Mouse (Mus musculus) limb, embryonic 15.5 days (tissue): Measurements from ENCODE around the gene Fkbp11. TPM values are rescaled to one million over a fixed set of nuclear protein-coding genes. Genes with fewer than 3 reads are reported as not detected.

Experiments used
- ATAC-seq: fragments of 200-750 bp; cut with Nextera tagmentation; 2 replicates; pipeline ENCODE4 v1.8.0; 2017; ENCODE audit warnings: low read depth, moderate TSS enrichment; ENCODE audit not compliant: insufficient number of reproducible peaks, low FRiP score, low TSS enrichment
- H3K27ac ChIP-seq: fragments of 300-500 bp; sonication (generic); 2 replicates; pipeline ENCODE4 v1.5.1; 2015; ENCODE audit warnings: moderate library complexity, mild to moderate bottlenecking, inconsistent platforms
- H3K27me3 ChIP-seq: fragments of 300-500 bp; sonication (generic); 2 replicates; pipeline ENCODE4 v1.6.1; 2015; ENCODE audit warnings: inconsistent platforms
- H3K36me3 ChIP-seq: fragments of 300-500 bp; sonication (generic); 2 replicates; pipeline ENCODE4 v1.6.1; 2015; ENCODE audit warnings: inconsistent platforms
- H3K4me1 ChIP-seq: fragments of 300-500 bp; sonication (generic); 2 replicates; pipeline ENCODE4 v1.6.1; 2015; ENCODE audit warnings: inconsistent platforms
- H3K4me2 ChIP-seq: fragments of 300-500 bp; sonication (generic); 2 replicates; pipeline ENCODE4 v1.6.1; 2015; ENCODE audit warnings: mild to moderate bottlenecking, inconsistent platforms
- H3K4me3 ChIP-seq: fragments of 300-500 bp; sonication (generic); 2 replicates; pipeline ENCODE4 v1.5.1; 2015; ENCODE audit warnings: mild to moderate bottlenecking, inconsistent platforms
- H3K9ac ChIP-seq: fragments of 300-500 bp; sonication (generic); 2 replicates; pipeline ENCODE4 v1.6.1; 2015; ENCODE audit warnings: inconsistent platforms
- H3K9me3 ChIP-seq: fragments of 300-500 bp; sonication (generic); 2 replicates; pipeline ENCODE4 v1.6.1; 2016; ENCODE audit warnings: inconsistent platforms
- WGBS: fragments of 180-500 bp; shearing (Covaris S2); methylation state at CpG from one replicate; pipeline ENCODE4 v1.1.7; 2015; 5-methylcytosine and 5-hydroxymethylcytosine counted together
- polyA plus RNA-seq: library from polyadenylated mRNA; unstranded; fragments of >200 nt; fragmentation: Nextera tagmentation; extraction: Ambion mirVana; gene quantifications from 2 replicates; pipeline ENCODE4 v1.2.1, GENCODE M21; 2015

Gene Fkbp11
- polyA plus RNA-seq, 1 experiment from 2014 or later: 90.0 TPM

GRCm38 (mm10) chr15:98722191-98722590 is 5.8 kb downstream of the Fkbp11 start:
- no peak overlapping the region for H3K9ac ChIP-seq
- 70% methylated on average over 8 of the region's 8 CpGs for WGBS
- H3K4me3 ChIP-seq: no peak overlapping the region
- no peaks in the 10 kb centered on the region for H3K27me3 ChIP-seq
- no peaks in the 10 kb centered on the region for H3K36me3 ChIP-seq
- no peaks in the 10 kb centered on the region for H3K9me3 ChIP-seq
- peaks cover 36% of the 10 kb centered on the region for H3K4me1 ChIP-seq
- H3K27ac ChIP-seq: no peak overlapping the region
- H3K4me2 ChIP-seq: no peak overlapping the region
- no peak for ATAC-seq

DNA sequence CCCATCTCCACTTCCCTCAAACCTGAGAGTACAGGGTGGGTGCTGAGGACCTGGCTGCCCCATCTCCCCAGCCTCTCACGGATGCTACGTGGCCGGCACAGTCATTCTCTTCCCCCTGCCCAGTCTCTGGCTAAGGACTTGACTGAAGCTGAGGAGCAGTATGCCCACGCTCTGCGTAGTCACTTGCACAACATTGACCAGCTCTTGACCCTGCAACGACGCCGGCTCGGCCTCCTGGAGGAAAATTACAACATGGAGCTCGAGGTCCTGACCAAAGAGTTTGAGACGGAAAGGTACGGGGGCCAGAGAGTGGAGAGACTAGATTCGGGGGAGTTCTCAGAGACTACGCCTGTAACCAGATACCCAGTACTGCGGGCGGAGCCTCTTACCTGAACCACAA is 10.7 kb downstream of the Fkbp11 start:
- WGBS: 51% methylated on average over 16 of the region's 16 CpGs
- H3K36me3 ChIP-seq: no peaks in the 10 kb centered on the region

GRCm38 (mm10) chr15:98714230-98714652 is 13.8 kb downstream of the Fkbp11 start:
- Histone ChIP-seq H3K9me3 (no peaks in the 10 kb centered on the region), H3K27ac (no peak overlapping the region), H3K9ac (no peak overlapping the region), H3K4me2 (no peak overlapping the region), H3K4me3 (no peak overlapping the region), H3K36me3 (no peaks in the 10 kb centered on the region), H3K27me3 (no peaks in the 10 kb centered on the region), H3K4me1 (no peaks in the 10 kb centered on the region)
- 68% methylated on average over 5 of the region's 5 CpGs for WGBS
- no peak for ATAC-seq

More for the DNA sequence above, 10.7 kb downstream of the Fkbp11 start:
- Histone ChIP-seq H3K27me3 (no peaks in the 10 kb centered on the region), H3K4me3 (no peak overlapping the region), H3K4me2 (no peak overlapping the region), H3K9me3 (no peaks in the 10 kb centered on the region), H3K27ac (no peak overlapping the region), H3K9ac (no peak overlapping the region), H3K4me1 (0 out of 2 replicates have a peak, but pooled peaks cover 1% of the 10 kb centered on the region)
- ATAC-seq: no peak

GRCm38 (mm10) chr15:98710442-98710841 is 17.6 kb downstream of the Fkbp11 start:
- ATAC-seq: no peak
- peaks cover 4% of the 10 kb centered on the region; the same call in 1 of the 2 replicates for H3K27me3 ChIP-seq
- H3K9me3 ChIP-seq: no peaks in the 10 kb centered on the region
- 15% methylated on average over 9 of the region's 9 CpGs for WGBS
- H3K27ac ChIP-seq: no peak overlapping the region
- H3K4me1 ChIP-seq: peaks cover 3% of the 10 kb centered on the region; the same call in 1 of the 2 replicates
- no peak overlapping the region for H3K4me2 ChIP-seq
- no peak overlapping the region for H3K4me3 ChIP-seq
- no peak overlapping the region for H3K9ac ChIP-seq
- H3K36me3 ChIP-seq: no peaks in the 10 kb centered on the region

- peak; percentile 55; the same call in 1 of the 2 replicates for ATAC-seq
Observed at GRCm38 (mm10) chr15:98707766-98708372, 20.1 kb downstream of the Fkbp11 start, which contains the start of gene Ccdc65. TSS of gene Ccdc65 (plus strand) at chr15:98708207.

DNA sequence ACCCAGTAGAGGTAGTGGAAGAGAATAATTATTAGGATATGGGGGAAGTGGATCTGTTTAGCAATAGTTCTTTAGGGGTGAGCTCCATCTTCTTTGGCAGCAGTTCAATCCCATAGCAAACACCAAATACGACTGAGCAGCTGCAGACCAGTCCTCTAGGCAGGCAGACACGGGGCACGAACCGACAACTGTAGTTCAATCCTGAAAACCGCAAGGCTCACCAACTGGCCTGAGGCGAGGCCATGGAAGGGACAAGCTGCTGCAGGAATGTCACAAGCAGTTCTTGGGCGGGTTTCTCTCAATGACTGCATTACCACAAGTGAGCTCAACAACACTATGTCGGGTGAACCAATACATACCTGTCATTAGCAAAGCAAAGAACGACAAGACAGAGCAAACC is 23.7 kb downstream of the Fkbp11 start:
- 52% methylated on average over 9 of the region's 9 CpGs for WGBS
- Histone ChIP-seq H3K27ac (no peak overlapping the region), H3K4me3 (no peak overlapping the region), H3K9me3 (no peaks in the 10 kb centered on the region), H3K4me1 (peaks cover 8% of the 10 kb centered on the region), H3K36me3 (no peaks in the 10 kb centered on the region), H3K9ac (no peak overlapping the region), H3K27me3 (peaks cover 52% of the 10 kb centered on the region), H3K4me2 (no peak overlapping the region)
- ATAC-seq: no peak

More at GRCm38 (mm10) chr15:98707766-98708372, 20.1 kb downstream of the Fkbp11 start, which contains the start of gene Ccdc65:
- Histone ChIP-seq H3K27ac (no peak within 1 kb of the TSS), H3K4me2 (peak within 1 kb of the TSS; percentile 64), H3K4me3 (peak within 1 kb of the TSS; percentile 43), H3K27me3 (peaks cover 24% of the 10 kb centered on the region), H3K36me3 (no peaks in the 10 kb centered on the region), H3K4me1 (peaks cover 3% of the 10 kb centered on the region; the same call in 1 of the 2 replicates), H3K9ac (no peak within 1 kb of the TSS), H3K9me3 (no peaks in the 10 kb centered on the region)
- WGBS: 18% methylated on average over 16 of the region's 16 CpGs

DNA sequence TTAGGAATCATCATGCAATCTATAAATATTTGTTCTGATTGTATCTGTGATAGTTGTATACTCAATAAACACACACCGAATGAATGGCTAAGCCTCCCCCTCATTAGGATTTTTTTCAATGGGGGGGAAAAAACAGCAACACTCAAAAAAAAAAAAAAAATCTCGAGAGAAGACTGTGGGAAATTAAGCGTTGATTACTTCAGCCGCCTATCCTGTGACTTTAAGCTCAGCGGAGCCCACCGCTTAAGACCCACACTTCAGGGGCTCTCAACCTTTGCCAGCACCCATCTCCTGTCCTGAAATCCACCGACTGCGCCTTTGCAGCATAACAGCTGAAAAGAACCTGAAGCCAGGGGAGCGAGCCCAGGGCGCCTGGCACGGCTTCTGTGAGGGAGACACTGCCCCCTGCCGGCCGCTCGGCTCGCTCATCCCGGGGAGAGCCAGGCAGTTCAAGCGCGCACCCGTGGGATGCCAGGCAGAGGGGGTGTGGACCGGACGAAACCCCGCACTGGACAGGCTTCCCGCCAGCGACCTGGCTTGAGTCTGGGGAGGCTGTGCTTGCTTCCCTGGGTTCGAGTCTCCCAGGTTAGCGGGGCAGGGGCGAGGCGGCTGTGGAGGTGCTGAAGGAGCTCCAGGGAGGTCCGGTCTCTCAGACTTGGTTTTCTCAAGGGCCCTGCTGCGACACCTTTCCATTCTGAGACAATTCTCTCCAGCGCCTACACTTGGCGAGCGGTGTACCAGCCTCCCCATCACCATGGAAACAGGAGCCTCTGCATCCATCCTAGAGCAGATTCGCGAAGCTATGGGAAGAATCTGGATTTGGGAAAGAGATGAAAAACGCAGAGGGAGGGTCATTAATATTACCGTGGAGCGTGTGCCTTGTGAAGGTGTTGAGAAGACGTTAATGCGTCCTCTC is 28.6 kb downstream of the Fkbp11 start:
- peaks cover 8% of the 10 kb centered on the region for H3K4me1 ChIP-seq
- no peak overlapping the region for H3K27ac ChIP-seq
- peak overlapping the region; percentile 56 for H3K4me2 ChIP-seq
- H3K27me3 ChIP-seq: peaks cover 45% of the 10 kb centered on the region
- 5% methylated on average over 40 of the region's 40 CpGs for WGBS
- H3K36me3 ChIP-seq: no peaks in the 10 kb centered on the region
- peak overlapping the region; percentile 31 for H3K4me3 ChIP-seq
- H3K9me3 ChIP-seq: no peaks in the 10 kb centered on the region
- ATAC-seq: no peak
- no peak overlapping the region for H3K9ac ChIP-seq

GRCm38 (mm10) chr15:98696216-98696615 is 31.8 kb downstream of the Fkbp11 start:
- no peak overlapping the region for H3K4me3 ChIP-seq
- H3K27ac ChIP-seq: no peak overlapping the region
- no peak overlapping the region for H3K9ac ChIP-seq
- H3K4me1 ChIP-seq: peaks cover 19% of the 10 kb centered on the region
- 51% methylated on average over 8 of the region's 8 CpGs for WGBS
- no peaks in the 10 kb centered on the region for H3K36me3 ChIP-seq
- ATAC-seq: no peak
- no peaks in the 10 kb centered on the region for H3K9me3 ChIP-seq
- no peak overlapping the region for H3K4me2 ChIP-seq
- peaks cover 22% of the 10 kb centered on the region for H3K27me3 ChIP-seq

- ATAC-seq: no peak
- Histone ChIP-seq H3K9ac (no peak overlapping the region), H3K9me3 (no peaks in the 10 kb centered on the region), H3K27ac (no peak overlapping the region), H3K36me3 (no peaks in the 10 kb centered on the region), H3K27me3 (peaks cover 17% of the 10 kb centered on the region), H3K4me2 (no peak overlapping the region), H3K4me3 (no peak overlapping the region), H3K4me1 (peaks cover 19% of the 10 kb centered on the region)
- 38% methylated on average over 9 of the region's 9 CpGs for WGBS
Observed at GRCm38 (mm10) chr15:98695726-98696125, 32.3 kb downstream of the Fkbp11 start.

DNA sequence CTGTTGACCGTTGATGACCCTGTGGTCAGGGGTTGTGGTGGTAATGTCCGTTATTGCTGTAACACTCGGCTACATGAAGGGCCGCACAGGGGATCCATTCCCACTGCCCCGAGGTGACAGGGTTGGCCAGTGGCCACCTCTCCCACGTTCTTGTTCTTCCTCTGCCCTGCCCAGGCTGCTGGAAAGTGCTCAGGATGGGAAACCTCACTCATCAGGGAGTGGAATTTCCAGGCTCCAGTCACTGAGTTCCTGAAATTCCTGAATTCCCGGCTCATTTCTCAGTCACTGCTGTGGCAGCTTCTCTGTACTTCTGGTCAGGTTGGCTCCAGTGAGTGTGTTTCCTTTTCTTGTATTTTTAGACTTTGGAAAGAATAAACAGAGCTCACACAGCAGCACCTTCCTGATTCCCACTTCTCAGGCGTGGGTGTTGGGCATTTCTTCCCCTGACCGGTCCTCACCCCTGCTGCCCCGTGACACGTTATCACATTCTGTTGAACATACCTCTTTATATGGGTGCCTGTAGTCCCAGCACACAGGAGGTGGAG is 35.8 kb downstream of the Fkbp11 start:
- Histone ChIP-seq H3K9me3 (no peaks in the 10 kb centered on the region), H3K36me3 (no peaks in the 10 kb centered on the region), H3K27me3 (no peaks in the 10 kb centered on the region), H3K27ac (0 out of 2 replicates have a peak overlapping the region, but pooled peaks have one; percentile 40), H3K9ac (no peak overlapping the region), H3K4me3 (no peak overlapping the region), H3K4me1 (peaks cover 11% of the 10 kb centered on the region), H3K4me2 (no peak overlapping the region)
- ATAC-seq: no peak
- WGBS: 36% methylated on average over 11 of the region's 11 CpGs

GRCm38 (mm10) chr15:98691486-98692147 is 36.4 kb downstream of the Fkbp11 start:
- H3K27me3 ChIP-seq: no peaks in the 10 kb centered on the region
- no peak overlapping the region for H3K4me3 ChIP-seq
- 53% methylated on average over 7 of the region's 7 CpGs for WGBS
- no peak overlapping the region for H3K27ac ChIP-seq
- H3K36me3 ChIP-seq: no peaks in the 10 kb centered on the region
- ATAC-seq: no peak
- H3K9ac ChIP-seq: no peak overlapping the region
- H3K4me1 ChIP-seq: peaks cover 11% of the 10 kb centered on the region
- H3K4me2 ChIP-seq: no peak overlapping the region
- no peaks in the 10 kb centered on the region for H3K9me3 ChIP-seq
